Mouse (Mus musculus) hindbrain, embryonic 13.5 days (tissue): ENCODE data around the gene Tet2. TPM values are rescaled to one million over a fixed set of nuclear protein-coding genes. Genes with fewer than 3 reads are reported as not detected.

Experiments used
- microRNA-seq: library from miRNA; unstranded; fragments of <30 nt; microRNA quantifications from one replicate; pipeline ENCODE4, GENCODE M21; 2016
- polyA plus RNA-seq: library from polyadenylated mRNA; unstranded; fragments of >200 nt; fragmentation: Nextera tagmentation; extraction: Ambion mirVana; gene quantifications from 2 replicates; pipeline ENCODE4 v1.2.1, GENCODE M21; 2015

Tet2 gene
- polyA plus RNA-seq, 1 experiment from 2014 or later = 21.7 TPM

Small RNA genes within 50 kb of the gene (microRNA-seq; reads per million reads assigned to microRNA genes)
- not detected for gene Gm25042

Other genes starting within 250 kb of the Tet2 start
- 75.1 and 78.6 TPM in 2 replicates for gene Ppa2, start 235.0 kb downstream of the Tet2 start, polyA plus RNA-seq